Mouse (Mus musculus): ENCODE measurements around the gene Olfr821.
"Not testable (repeated sequence)": the region's sequence is repeated elsewhere in the genome, so short reads cannot be mapped to it uniquely, and the experiment has no call there.

Olfr821 gene

DNA sequence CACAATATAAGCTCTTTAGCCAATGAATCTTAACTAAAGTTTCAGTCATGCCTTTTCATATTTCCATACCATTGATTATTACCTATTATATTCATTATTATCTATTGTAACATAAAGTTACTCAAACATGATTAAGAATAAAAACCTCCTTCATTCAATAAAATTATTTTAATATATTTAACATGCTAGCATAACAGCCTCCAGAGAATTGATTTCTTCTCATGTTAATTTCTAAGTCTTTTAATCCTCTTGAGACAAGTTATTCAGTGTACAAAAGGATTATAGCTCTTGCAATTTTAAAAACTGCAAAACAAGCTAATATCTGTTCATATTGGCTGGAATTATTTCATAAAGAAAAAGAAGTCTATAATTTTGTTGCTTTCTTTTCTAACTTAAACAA lies at the start of gene Olfr821:
Olfr821 (plus strand) TSS at position 301 of the 400 bp plus-strand sequence.
- DNase-seq: no peak

DNA sequence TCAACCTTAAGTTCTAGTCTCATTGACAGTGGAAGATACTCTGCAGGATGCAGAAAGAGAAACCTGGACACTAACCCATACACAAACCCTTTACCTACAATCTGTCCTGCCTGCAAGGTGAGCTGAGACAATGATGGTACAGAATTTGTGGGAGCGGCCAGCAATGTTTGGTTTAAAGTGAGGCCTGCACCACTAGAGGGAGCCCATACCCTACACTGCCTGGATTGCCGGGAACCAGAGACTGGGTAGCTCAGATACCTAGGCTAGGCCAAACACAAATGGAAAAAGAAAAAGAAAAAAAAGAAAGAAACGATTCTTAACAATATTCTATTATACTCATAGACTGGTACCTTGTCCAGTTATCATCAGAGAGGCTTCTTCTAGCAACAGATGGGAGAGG lies 48.3 kb upstream of the Olfr821 start:
- not testable (repeated sequence) for DNase-seq

DNA sequence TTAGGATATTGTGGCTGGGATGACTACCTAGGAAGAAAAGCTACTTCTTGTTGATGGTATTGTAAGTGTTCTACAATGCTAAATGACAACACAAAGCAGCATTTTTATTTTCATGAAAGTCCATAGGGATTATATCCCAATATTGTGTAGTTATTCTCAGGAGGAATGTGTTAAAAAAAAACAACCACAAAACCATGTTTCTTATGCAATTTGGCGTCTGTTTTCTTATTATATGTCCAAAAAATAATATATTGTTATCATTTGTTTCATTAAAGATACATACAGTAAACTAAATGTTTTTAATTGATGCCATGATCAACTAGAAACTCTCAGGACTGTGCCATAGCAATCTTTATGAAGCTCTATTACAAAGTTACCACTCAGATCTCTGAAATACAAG lies 45.2 kb upstream of the Olfr821 start, which contains the start of gene Gm10310:
Gm10310 (minus strand) TSS at position 101 of the 400 bp plus-strand sequence.
- DNase-seq: not testable (repeated sequence)

DNA sequence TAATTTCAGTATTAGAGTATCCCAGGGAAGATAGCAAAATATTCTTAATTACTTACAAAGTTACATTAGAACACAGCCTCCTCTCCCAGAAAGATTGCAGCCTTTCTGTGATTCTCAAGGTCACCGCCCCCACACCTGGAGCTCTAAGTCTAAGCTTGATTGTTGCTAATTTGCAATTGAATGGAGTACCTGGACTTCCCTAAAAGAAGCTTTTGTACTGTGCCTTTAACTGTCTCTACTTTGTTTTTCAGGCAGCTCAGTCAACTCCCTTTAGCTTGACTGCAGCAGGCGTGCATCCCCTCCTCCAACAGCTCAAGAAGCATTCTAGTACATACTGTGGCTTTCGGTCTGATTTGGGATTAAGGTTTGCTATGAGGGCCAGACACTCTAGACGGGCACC lies 26.0 kb upstream of the Olfr821 start:
- not testable (repeated sequence) for DNase-seq

DNA sequence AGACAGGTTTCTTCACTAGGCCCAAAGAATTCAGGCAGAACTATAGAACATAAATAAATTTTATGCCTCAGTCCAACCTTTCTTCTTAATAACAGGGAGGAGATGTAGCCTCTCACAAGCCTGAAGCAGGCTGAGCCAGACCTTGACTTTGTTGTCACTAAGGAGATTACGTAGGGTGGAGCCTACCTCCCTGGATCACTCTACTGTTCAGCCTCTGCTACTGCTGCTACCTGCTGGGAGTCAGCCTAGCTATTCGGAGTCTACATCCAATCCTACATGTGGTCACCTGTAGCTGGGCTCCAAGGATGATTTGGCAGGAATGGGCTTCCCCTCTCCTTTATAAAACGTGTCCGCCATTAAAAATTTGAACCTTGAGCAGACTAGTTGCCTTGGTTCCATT lies 24.8 kb upstream of the Olfr821 start:
- DNase-seq: not testable (repeated sequence)

DNA sequence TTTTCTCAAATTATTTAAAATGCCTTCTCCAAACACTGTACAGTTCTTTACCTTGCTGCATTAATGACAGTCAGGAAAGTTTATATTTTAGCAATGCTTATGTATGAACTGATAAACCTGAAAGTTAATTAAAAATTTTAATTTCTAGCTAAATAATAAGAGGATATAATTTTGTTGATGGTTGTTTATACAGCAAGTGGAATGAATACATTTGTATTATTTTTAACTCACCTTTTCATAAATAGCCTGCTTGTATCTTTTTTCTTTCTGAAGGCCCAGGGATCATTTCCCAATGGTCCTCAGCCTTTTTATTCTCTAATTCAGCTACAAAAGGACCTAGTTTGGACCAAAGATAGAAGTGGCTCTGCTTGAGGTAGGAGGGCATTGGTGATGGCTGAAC lies 17.8 kb upstream of the Olfr821 start, which contains the start of gene Olfr820:
Olfr820 (plus strand) TSS at position 301 of the 400 bp plus-strand sequence.
- no peak for DNase-seq

DNA sequence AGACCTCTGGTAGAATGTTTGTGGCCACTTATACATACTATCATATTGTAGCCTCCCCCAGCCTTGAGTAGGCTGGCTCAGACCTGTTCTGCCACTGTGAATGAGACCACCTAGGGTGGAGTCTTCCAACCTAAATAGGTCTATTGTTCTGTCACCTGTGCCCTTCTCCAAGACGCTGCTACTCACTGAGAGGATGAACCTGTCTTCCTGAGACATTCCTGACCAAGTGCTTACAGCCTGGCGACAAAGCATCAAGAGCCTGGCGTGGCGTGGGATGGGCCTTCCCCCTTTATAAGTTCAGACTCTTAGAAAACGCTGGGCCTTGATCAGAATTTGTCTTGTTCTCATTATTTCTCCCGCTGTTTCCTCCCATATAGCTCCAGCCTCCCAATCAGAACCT lies 6.9 kb downstream of the Olfr821 start:
- DNase-seq: no peak

DNA sequence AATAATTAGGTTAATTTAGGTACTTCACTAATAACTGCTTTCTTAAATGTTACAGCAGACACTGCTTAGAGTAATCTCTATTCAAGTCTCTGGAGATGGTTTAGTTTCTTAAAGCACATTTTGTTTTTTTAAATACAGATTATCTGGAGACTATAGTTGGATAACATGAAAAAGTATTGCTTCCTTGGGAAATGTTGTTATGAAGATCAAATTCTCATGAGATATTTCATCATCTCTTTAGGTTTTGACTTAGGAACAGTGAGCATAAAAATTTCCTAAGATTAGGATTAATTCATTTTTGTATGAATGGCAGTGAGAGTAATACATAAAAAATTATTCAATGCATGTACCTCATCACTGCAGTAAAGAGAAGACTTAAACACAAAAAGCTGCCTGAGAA lies 40.8 kb downstream of the Olfr821 start, which contains the start of gene Olfr822:
Olfr822 (plus strand) TSS at position 301 of the 400 bp plus-strand sequence.
- DNase-seq: no peak
